Mouse (Mus musculus): Measurements from ENCODE around the gene Gm26920. TPM values are rescaled to one million over a fixed set of nuclear protein-coding genes. Genes with fewer than 3 reads are reported as not detected.

Gm26920 gene
- total and polyA plus RNA-seq, 3 experiments, result 0.90 TPM; not detected in 2

- DNase-seq (ENCODE audit: low spot score), result no peak
- no peaks in the 10 kb centered on the region for H3K27me3 ChIP-seq (ENCODE audit: insufficient read depth, low read length)
- H3K9me3 ChIP-seq (replicated peaks), result no peaks in the 10 kb centered on the region
- peaks cover 55% of the 10 kb centered on the region for H3K36me3 ChIP-seq (replicated peaks)
- H3K4me3 ChIP-seq (ENCODE audit: low read depth, low read length), result no peak overlapping the region
- TF ChIP-seq POLR2AphosphoS5 (IDR thresholded peaks at IDR 0.05; ENCODE audit: insufficient replicate concordance, low read depth, low read length) (no peak), TAL1 (conservative IDR thresholded peaks at IDR 0.05; ENCODE audit: low read depth, low read length) (no peak), GATA1 (IDR thresholded peaks at IDR 0.05; ENCODE audit: borderline replicate concordance, low read length) (no peak), GATA2 (IDR thresholded peaks at IDR 0.05; ENCODE audit: borderline replicate concordance, low read depth, low read length) (no peak), CTCF (IDR thresholded peaks at IDR 0.05; ENCODE audit: low read depth, low read length) (no peak; the same call in 1 of the 2 replicates)
- ATAC-seq (ENCODE audit: extremely low read depth, insufficient number of reproducible peaks, low FRiP score, poor library complexity, severe bottlenecking), result no peak
- H3K4me1 ChIP-seq (ENCODE audit: insufficient read depth, low read depth, low read length), result no peaks in the 10 kb centered on the region; the same call in 1 of the 2 replicates
Observed at GRCm38 (mm10) chr7:30064622-30065021, 25.6 kb downstream of the Gm26920 start.

- Histone ChIP-seq H3K4me1 (ENCODE audit: insufficient read depth, low read depth, low read length) (no peaks in the 10 kb centered on the region; the same call in 1 of the 2 replicates), H3K36me3 (replicated peaks) (peaks cover 50% of the 10 kb centered on the region), H3K9me3 (replicated peaks) (no peaks in the 10 kb centered on the region), H3K27me3 (ENCODE audit: insufficient read depth, low read length) (no peaks in the 10 kb centered on the region), H3K4me3 (ENCODE audit: low read depth, low read length) (no peak overlapping the region)
- no peak for TF ChIP-seq GATA1 (IDR thresholded peaks at IDR 0.05; ENCODE audit: borderline replicate concordance, low read length)
- 0 out of 2 replicates have a peak, but pooled peaks have one; percentile 15 for TF ChIP-seq CTCF (IDR thresholded peaks at IDR 0.05; ENCODE audit: low read depth, low read length)
- no peak for TF ChIP-seq GATA2 (IDR thresholded peaks at IDR 0.05; ENCODE audit: borderline replicate concordance, low read depth, low read length)
- TF ChIP-seq TAL1 (conservative IDR thresholded peaks at IDR 0.05; ENCODE audit: low read depth, low read length), result no peak
- no peak for TF ChIP-seq POLR2AphosphoS5 (IDR thresholded peaks at IDR 0.05; ENCODE audit: insufficient replicate concordance, low read depth, low read length)
- ATAC-seq (ENCODE audit: extremely low read depth, insufficient number of reproducible peaks, low FRiP score, poor library complexity, severe bottlenecking) (no peak), DNase-seq (ENCODE audit: low spot score) (no peak)
Observed at GRCm38 (mm10) chr7:30062478-30062877, 27.7 kb downstream of the Gm26920 start.

GRCm38 (mm10) chr7:30060341-30060740 lies 29.9 kb downstream of the Gm26920 start:
- peaks cover 7% of the 10 kb centered on the region for H3K9me3 ChIP-seq (replicated peaks)
- H3K4me1 ChIP-seq (ENCODE audit: insufficient read depth, low read depth, low read length), result no peaks in the 10 kb centered on the region; the same call in 1 of the 2 replicates
- TF ChIP-seq GATA1 (IDR thresholded peaks at IDR 0.05; ENCODE audit: borderline replicate concordance, low read length) (no peak), GATA2 (IDR thresholded peaks at IDR 0.05; ENCODE audit: borderline replicate concordance, low read depth, low read length) (no peak), POLR2AphosphoS5 (IDR thresholded peaks at IDR 0.05; ENCODE audit: insufficient replicate concordance, low read depth, low read length) (no peak), TAL1 (conservative IDR thresholded peaks at IDR 0.05; ENCODE audit: low read depth, low read length) (no peak), CTCF (IDR thresholded peaks at IDR 0.05; ENCODE audit: low read depth, low read length) (no peak)
- H3K36me3 ChIP-seq (replicated peaks), result peaks cover 47% of the 10 kb centered on the region
- no peak overlapping the region for H3K4me3 ChIP-seq (ENCODE audit: low read depth, low read length)
- no peak for DNase-seq (ENCODE audit: low spot score)
- ATAC-seq (ENCODE audit: extremely low read depth, insufficient number of reproducible peaks, low FRiP score, poor library complexity, severe bottlenecking), result no peak
- no peaks in the 10 kb centered on the region for H3K27me3 ChIP-seq (ENCODE audit: insufficient read depth, low read length)

DNA sequence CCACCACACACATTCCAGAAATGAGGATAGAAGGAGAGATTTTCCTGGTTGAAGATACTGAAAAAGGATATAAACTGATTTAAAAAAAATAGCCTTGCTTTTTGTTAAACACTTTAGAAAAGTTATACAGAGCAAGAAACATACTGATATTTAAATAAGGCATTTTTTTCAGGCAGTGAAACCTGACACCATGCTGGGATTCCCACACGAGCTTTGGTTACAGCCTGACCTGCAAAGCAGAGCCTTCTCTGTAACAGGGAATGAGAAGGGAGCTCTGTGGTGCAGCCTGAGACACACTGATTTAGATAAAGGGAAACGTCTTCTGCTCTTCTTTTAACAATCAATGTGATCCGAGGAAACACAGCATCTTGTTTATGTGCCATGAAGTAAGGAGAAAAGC lies 36.6 kb downstream of the Gm26920 start:
- ATAC-seq (ENCODE audit: extremely low read depth, insufficient number of reproducible peaks, low FRiP score, poor library complexity, severe bottlenecking) (no peak), DNase-seq (ENCODE audit: low spot score) (no peak)
- Histone ChIP-seq H3K4me1 (ENCODE audit: insufficient read depth, low read depth, low read length) (peaks cover 8% of the 10 kb centered on the region; the same call in 1 of the 2 replicates), H3K9me3 (replicated peaks) (peaks cover 7% of the 10 kb centered on the region), H3K27me3 (ENCODE audit: insufficient read depth, low read length) (peaks cover 20% of the 10 kb centered on the region), H3K4me3 (ENCODE audit: low read depth, low read length) (no peak overlapping the region), H3K36me3 (replicated peaks) (peaks cover 11% of the 10 kb centered on the region)
- no peak for TF ChIP-seq GATA2 (IDR thresholded peaks at IDR 0.05; ENCODE audit: borderline replicate concordance, low read depth, low read length)
- TF ChIP-seq CTCF (IDR thresholded peaks at IDR 0.05; ENCODE audit: low read depth, low read length), result no peak
- no peak for TF ChIP-seq TAL1 (conservative IDR thresholded peaks at IDR 0.05; ENCODE audit: low read depth, low read length)
- TF ChIP-seq POLR2AphosphoS5 (IDR thresholded peaks at IDR 0.05; ENCODE audit: insufficient replicate concordance, low read depth, low read length), result no peak

GRCm38 (mm10) chr7:30050882-30051548 lies 39.2 kb downstream of the Gm26920 start, which contains the start of gene Zfp14:
Gene Zfp14 (minus strand): TSS chr7:30051380.
- ATAC-seq (ENCODE audit: extremely low read depth, insufficient number of reproducible peaks, low FRiP score, poor library complexity, severe bottlenecking), result no peak
- H3K27me3 ChIP-seq (ENCODE audit: insufficient read depth, low read length), result peaks cover 20% of the 10 kb centered on the region
- no peak for DNase-seq (ENCODE audit: low spot score)
- H3K4me1 ChIP-seq (ENCODE audit: insufficient read depth, low read depth, low read length), result peaks cover 8% of the 10 kb centered on the region; the same call in 1 of the 2 replicates
- peak within 1 kb of the TSS; percentile 8; the same call in 1 of the 2 replicates for H3K4me3 ChIP-seq (ENCODE audit: low read depth, low read length)
- no peak for TF ChIP-seq TAL1 (conservative IDR thresholded peaks at IDR 0.05; ENCODE audit: low read depth, low read length)
- no peak for TF ChIP-seq CTCF (IDR thresholded peaks at IDR 0.05; ENCODE audit: low read depth, low read length)
- TF ChIP-seq POLR2AphosphoS5 (IDR thresholded peaks at IDR 0.05; ENCODE audit: insufficient replicate concordance, low read depth, low read length), result no peak
- no peak for TF ChIP-seq GATA2 (IDR thresholded peaks at IDR 0.05; ENCODE audit: borderline replicate concordance, low read depth, low read length)
- no peak for TF ChIP-seq GATA1 (IDR thresholded peaks at IDR 0.05; ENCODE audit: borderline replicate concordance, low read length)
- H3K9me3 ChIP-seq (replicated peaks), result no peaks in the 10 kb centered on the region
- H3K36me3 ChIP-seq (replicated peaks), result no peaks in the 10 kb centered on the region

- Histone ChIP-seq H3K9me3 (replicated peaks) (no peaks in the 10 kb centered on the region), H3K27me3 (ENCODE audit: insufficient read depth, low read length) (peaks cover 25% of the 10 kb centered on the region), H3K4me3 (ENCODE audit: low read depth, low read length) (no peak overlapping the region), H3K4me1 (ENCODE audit: insufficient read depth, low read depth, low read length) (peaks cover 9% of the 10 kb centered on the region; the same call in 1 of the 2 replicates), H3K36me3 (replicated peaks) (no peaks in the 10 kb centered on the region)
- no peak for DNase-seq (ENCODE audit: low spot score)
- TF ChIP-seq POLR2AphosphoS5 (IDR thresholded peaks at IDR 0.05; ENCODE audit: insufficient replicate concordance, low read depth, low read length) (no peak), GATA2 (IDR thresholded peaks at IDR 0.05; ENCODE audit: borderline replicate concordance, low read depth, low read length) (no peak), TAL1 (conservative IDR thresholded peaks at IDR 0.05; ENCODE audit: low read depth, low read length) (no peak), GATA1 (IDR thresholded peaks at IDR 0.05; ENCODE audit: borderline replicate concordance, low read length) (no peak), CTCF (IDR thresholded peaks at IDR 0.05; ENCODE audit: low read depth, low read length) (no peak)
- ATAC-seq (ENCODE audit: extremely low read depth, insufficient number of reproducible peaks, low FRiP score, poor library complexity, severe bottlenecking), result no peak
Observed at GRCm38 (mm10) chr7:30048126-30048525, 42.1 kb downstream of the Gm26920 start.

All from G1E (cell line).